Mouse (Mus musculus) cortical plate, adult 2 months (tissue): ENCODE measurements around the gene Oas1c. TPM values are rescaled to one million over a fixed set of nuclear protein-coding genes. Genes with fewer than 3 reads are reported as not detected.

Source experiments
- H3K27ac ChIP-seq: fragments of 200-500 bp; 2 replicates; pipeline ENCODE4 v1.5.1; 2012; ENCODE audit warnings: low read length, control low read depth, inconsistent platforms; ENCODE audit not compliant: insufficient read depth
- H3K4me1 ChIP-seq: fragments of 200-500 bp; 2 replicates; pipeline ENCODE4 v1.6.1; 2011; ENCODE audit warnings: low read length; ENCODE audit not compliant: control insufficient read depth, insufficient read depth
- H3K4me3 ChIP-seq: fragments of 200-500 bp; 2 replicates; pipeline ENCODE4 v1.5.1; 2011; ENCODE audit warnings: mild to moderate bottlenecking, low read length, control low read depth; ENCODE audit not compliant: insufficient read depth
- CTCF ChIP-seq: fragments of 200-500 bp; IDR thresholded peaks from 2 replicates; pipeline ENCODE4 v1.5.1; 2011; ENCODE audit warnings: mild to moderate bottlenecking, control low read depth, low read length; ENCODE audit not compliant: insufficient read depth; ENCODE audit errors: extremely low read depth
- POLR2A ChIP-seq: fragments of 200-500 bp; IDR thresholded peaks from 2 replicates; pipeline ENCODE4 v1.6.1; 2011; ENCODE audit warnings: mild to moderate bottlenecking, low read length, control low read depth; ENCODE audit not compliant: insufficient read depth; ENCODE audit errors: extremely low read depth
- polyA plus RNA-seq: library from polyadenylated mRNA; depleted of rRNA; stranded (reverse); fragments of >200 nt; gene quantifications from 2 replicates; pipeline ENCODE4 v1.2.3, GENCODE M21; 2012

The Oas1c gene
- polyA plus RNA-seq, 1 experiment, result 2.3 TPM

GRCm38 (mm10) chr5:120787042-120787441 is 25.3 kb downstream of the Oas1c start:
- no peak overlapping the region for H3K27ac ChIP-seq
- H3K4me3 ChIP-seq, result no peak overlapping the region
- TF ChIP-seq POLR2A, result no peak
- TF ChIP-seq CTCF, result no peak
- H3K4me1 ChIP-seq, result no peaks in the 10 kb centered on the region

- H3K4me3 ChIP-seq, result no peak overlapping the region
- H3K4me1 ChIP-seq, result no peaks in the 10 kb centered on the region; the same call in none of the 2 replicates
- no peak for TF ChIP-seq POLR2A
- no peak for TF ChIP-seq CTCF
- no peak overlapping the region for H3K27ac ChIP-seq
These were observed 29.9 kb downstream of the Oas1c start for GRCm38 (mm10) chr5:120782446-120782845.

GRCm38 (mm10) chr5:120781646-120782045 is 30.7 kb downstream of the Oas1c start:
- no peak overlapping the region for H3K27ac ChIP-seq
- TF ChIP-seq CTCF (peak; percentile 24), POLR2A (no peak)
- H3K4me3 ChIP-seq, result no peak overlapping the region
- no peaks in the 10 kb centered on the region; the same call in none of the 2 replicates for H3K4me1 ChIP-seq

- no peak overlapping the region for H3K4me3 ChIP-seq
- H3K27ac ChIP-seq, result no peak overlapping the region
- H3K4me1 ChIP-seq, result no peaks in the 10 kb centered on the region; the same call in none of the 2 replicates
- no peak for TF ChIP-seq CTCF
- TF ChIP-seq POLR2A, result no peak
These were observed 32.4 kb downstream of the Oas1c start for GRCm38 (mm10) chr5:120779922-120780321.

- Histone ChIP-seq H3K27ac (no peak overlapping the region), H3K4me1 (no peaks in the 10 kb centered on the region; the same call in none of the 2 replicates), H3K4me3 (no peak overlapping the region)
- no peak for TF ChIP-seq CTCF
- no peak for TF ChIP-seq POLR2A
These were observed 33.4 kb downstream of the Oas1c start for GRCm38 (mm10) chr5:120778941-120779340.

GRCm38 (mm10) chr5:120777478-120777877 is 34.8 kb downstream of the Oas1c start, which contains the start of gene Oas3:
Gene Oas3, minus strand, starts transcription at chr5:120777661.
- no peaks in the 10 kb centered on the region; the same call in none of the 2 replicates for H3K4me1 ChIP-seq
- H3K4me3 ChIP-seq, result no peak within 1 kb of the TSS
- no peak for TF ChIP-seq CTCF
- no peak for TF ChIP-seq POLR2A
- no peak within 1 kb of the TSS for H3K27ac ChIP-seq

DNA sequence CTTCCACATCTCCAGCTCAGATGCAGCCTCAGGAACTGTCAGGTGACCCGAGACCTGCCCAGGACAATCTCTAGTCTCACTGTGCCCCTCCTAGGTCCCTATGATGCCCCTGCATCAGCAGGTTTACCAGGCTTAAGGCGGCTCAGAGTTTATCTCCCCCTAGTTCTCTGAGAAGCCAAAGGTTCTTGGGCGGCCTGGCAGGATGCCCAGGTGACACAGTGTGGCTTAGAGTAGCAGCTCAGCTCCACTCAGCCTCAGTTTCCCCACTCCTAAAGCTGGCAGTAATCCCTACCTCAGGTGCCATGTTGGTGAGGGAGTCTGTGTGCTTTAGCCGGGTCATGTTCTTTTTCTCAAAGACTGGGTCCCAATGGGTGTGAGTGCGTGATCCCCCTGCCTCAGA is 35.5 kb downstream of the Oas1c start:
- Histone ChIP-seq H3K4me3 (no peak overlapping the region), H3K4me1 (no peaks in the 10 kb centered on the region; the same call in none of the 2 replicates), H3K27ac (no peak overlapping the region)
- TF ChIP-seq CTCF, result no peak
- no peak for TF ChIP-seq POLR2A

GRCm38 (mm10) chr5:120775287-120775985 is 36.9 kb downstream of the Oas1c start:
- TF ChIP-seq POLR2A (no peak), CTCF (no peak)
- no peak overlapping the region for H3K4me3 ChIP-seq
- no peaks in the 10 kb centered on the region; the same call in none of the 2 replicates for H3K4me1 ChIP-seq
- no peak overlapping the region for H3K27ac ChIP-seq

GRCm38 (mm10) chr5:120769396-120769795 is 42.9 kb downstream of the Oas1c start:
- no peak overlapping the region for H3K27ac ChIP-seq
- H3K4me3 ChIP-seq, result no peak overlapping the region
- TF ChIP-seq POLR2A, result no peak
- no peak for TF ChIP-seq CTCF
- H3K4me1 ChIP-seq, result no peaks in the 10 kb centered on the region

GRCm38 (mm10) chr5:120765010-120765409 is 47.3 kb downstream of the Oas1c start:
- Histone ChIP-seq H3K27ac (no peak overlapping the region), H3K4me3 (no peak overlapping the region), H3K4me1 (no peaks in the 10 kb centered on the region)
- TF ChIP-seq CTCF, result no peak
- no peak for TF ChIP-seq POLR2A

GRCm38 (mm10) chr5:120761901-120762300 is 50.4 kb downstream of the Oas1c start:
- Histone ChIP-seq H3K4me3 (no peak overlapping the region), H3K27ac (no peak overlapping the region), H3K4me1 (no peaks in the 10 kb centered on the region)
- TF ChIP-seq POLR2A (no peak), CTCF (no peak)
